Mouse (Mus musculus): Measurements from ENCODE around the gene Kcne1. TPM values are rescaled to one million over a fixed set of nuclear protein-coding genes. Genes with fewer than 3 reads are reported as not detected.
A peak's percentile ranks its signal among the peaks of the same experiment; 100 is the strongest.

The Kcne1 gene
- total and polyA plus RNA-seq, 3 experiments, result not detected

- no peak for TF ChIP-seq SIN3A (IDR thresholded peaks at IDR 0.05; ENCODE audit: low read length)
- no peak for TF ChIP-seq GABPA (IDR thresholded peaks at IDR 0.05; ENCODE audit: low read depth, low read length)
- no peak for TF ChIP-seq MYC (IDR thresholded peaks at IDR 0.05; ENCODE audit: low read depth, low read length)
These were observed 3.3 kb downstream of the Kcne1 start for GRCm38 (mm10) chr16:92355982-92356381.

GRCm38 (mm10) chr16:92355366-92355765 is 3.9 kb downstream of the Kcne1 start:
- no peak overlapping the region for H3K4me3 ChIP-seq (ENCODE audit: control insufficient read depth in 1 of 2, insufficient read depth in 1 of 2, low read depth in 2 of 2, low read length in 2 of 2)
- H3K79me2 ChIP-seq (ENCODE audit: control insufficient read depth, insufficient read depth, low read length, poor library complexity), result no peaks in the 10 kb centered on the region
- H3K27ac ChIP-seq (ENCODE audit: control insufficient read depth, low read depth, low read length), result no peak overlapping the region
- DNase-seq (ENCODE audit: low read depth, low spot score), result no peak
- peaks cover 0 to 6% of the 10 kb centered on the region in 2 experiments; a peak in 2 of 4 replicates for H3K36me3 ChIP-seq (ENCODE audit: control insufficient read depth in 1 of 2, insufficient read depth in 2 of 2, low read length in 2 of 2)
- no peaks in the 10 kb centered on the region for H3K9me3 ChIP-seq (replicated peaks; ENCODE audit: insufficient read depth, low read length)
- no peak overlapping the region for H3K9ac ChIP-seq (ENCODE audit: control insufficient read depth, low read depth, low read length, poor library complexity, severe bottlenecking)
- H3K27me3 ChIP-seq (ENCODE audit: control insufficient read depth in 1 of 2, insufficient read depth in 2 of 2, low read length in 2 of 2), result peaks cover 2 to 4% of the 10 kb centered on the region in 2 experiments
- H3K4me1 ChIP-seq (ENCODE audit: control insufficient read depth in 1 of 2, insufficient read depth in 2 of 2, low read length in 2 of 2), result peaks cover 0 to 12% of the 10 kb centered on the region in 2 experiments; a peak in 2 of 4 replicates
- TF ChIP-seq GATA1 (IDR thresholded peaks at IDR 0.05; ENCODE audit: low read depth, low read length), result peak; percentile 42; the same call in 1 of the 2 replicates
- no peak for TF ChIP-seq NELFE (IDR thresholded peaks at IDR 0.05; ENCODE audit: low read depth, low read length)
- TF ChIP-seq UBTF (IDR thresholded peaks at IDR 0.05; ENCODE audit: borderline replicate concordance, insufficient read depth, low read depth, low read length), result no peak

More at GRCm38 (mm10) chr16:92355982-92356381, 3.3 kb downstream of the Kcne1 start:
- peaks cover 0 to 12% of the 10 kb centered on the region in 2 experiments; a peak in 2 of 4 replicates for H3K4me1 ChIP-seq (ENCODE audit: control insufficient read depth in 1 of 2, insufficient read depth in 2 of 2, low read length in 2 of 2)
- no peak overlapping the region for H3K9ac ChIP-seq (ENCODE audit: control insufficient read depth, low read depth, low read length, poor library complexity, severe bottlenecking)
- H3K4me3 ChIP-seq (ENCODE audit: control insufficient read depth in 1 of 2, insufficient read depth in 1 of 2, low read depth in 2 of 2, low read length in 2 of 2), result no peak overlapping the region
- no peaks in the 10 kb centered on the region for H3K9me3 ChIP-seq (replicated peaks; ENCODE audit: insufficient read depth, low read length)
- peaks cover 0 to 6% of the 10 kb centered on the region in 2 experiments; a peak in 2 of 4 replicates for H3K36me3 ChIP-seq (ENCODE audit: control insufficient read depth in 1 of 2, insufficient read depth in 2 of 2, low read length in 2 of 2)
- no peaks in the 10 kb centered on the region for H3K79me2 ChIP-seq (ENCODE audit: control insufficient read depth, insufficient read depth, low read length, poor library complexity)
- peaks cover 4 to 5% of the 10 kb centered on the region in 2 experiments for H3K27me3 ChIP-seq (ENCODE audit: control insufficient read depth in 1 of 2, insufficient read depth in 2 of 2, low read length in 2 of 2)
- DNase-seq (ENCODE audit: low read depth, low spot score), result no peak
- no peak overlapping the region for H3K27ac ChIP-seq (ENCODE audit: control insufficient read depth, low read depth, low read length)

GRCm38 (mm10) chr16:92353897-92354296 is 5.4 kb downstream of the Kcne1 start:
- Histone ChIP-seq H3K36me3 (ENCODE audit: control insufficient read depth in 1 of 2, insufficient read depth in 2 of 2, low read length in 2 of 2) (peaks cover 0 to 6% of the 10 kb centered on the region in 2 experiments; a peak in 2 of 4 replicates), H3K79me2 (ENCODE audit: control insufficient read depth, insufficient read depth, low read length, poor library complexity) (no peaks in the 10 kb centered on the region), H3K9ac (ENCODE audit: control insufficient read depth, low read depth, low read length, poor library complexity, severe bottlenecking) (no peak overlapping the region), H3K4me1 (ENCODE audit: control insufficient read depth in 1 of 2, insufficient read depth in 2 of 2, low read length in 2 of 2) (peaks cover 0 to 12% of the 10 kb centered on the region in 2 experiments; a peak in 2 of 4 replicates), H3K9me3 (replicated peaks; ENCODE audit: insufficient read depth, low read length) (no peaks in the 10 kb centered on the region), H3K27ac (ENCODE audit: control insufficient read depth, low read depth, low read length) (no peak overlapping the region), H3K27me3 (ENCODE audit: control insufficient read depth in 1 of 2, insufficient read depth in 2 of 2, low read length in 2 of 2) (peaks cover 0 to 4% of the 10 kb centered on the region in 2 experiments; a peak in 2 of 4 replicates), H3K4me3 (ENCODE audit: control insufficient read depth in 1 of 2, insufficient read depth in 1 of 2, low read depth in 2 of 2, low read length in 2 of 2) (no peak overlapping the region)
- DNase-seq (ENCODE audit: low read depth, low spot score), result no peak
- no peak for TF ChIP-seq EP300 (IDR thresholded peaks at IDR 0.05; ENCODE audit: low read depth in 1 of 2, low read length in 2 of 2)
- TF ChIP-seq ELF1 (IDR thresholded peaks at IDR 0.05; ENCODE audit: low read depth, low read length), result no peak
- TF ChIP-seq CTCF (IDR thresholded peaks at IDR 0.05 in 2 of 3, conservative IDR thresholded peaks at IDR 0.05 in 1 of 3; ENCODE audit: control insufficient read depth in 1 of 3, insufficient read depth in 1 of 3, low read depth in 2 of 3, low read length in 3 of 3, poor library complexity in 1 of 3, severe bottlenecking in 1 of 3), result no peak
- no peak for TF ChIP-seq CHD2 (IDR thresholded peaks at IDR 0.05; ENCODE audit: low read length)
- no peak for TF ChIP-seq MYB (IDR thresholded peaks at IDR 0.05; ENCODE audit: low read depth, low read length)
- no peak for TF ChIP-seq KAT2A (conservative IDR thresholded peaks at IDR 0.05; ENCODE audit: low read depth, low read length)
- TF ChIP-seq MEF2A (IDR thresholded peaks at IDR 0.05; ENCODE audit: extremely low read depth, insufficient replicate concordance, low read depth, low read length, poor library complexity, severe bottlenecking), result no peak
- no peak for TF ChIP-seq GATA1 (IDR thresholded peaks at IDR 0.05; ENCODE audit: low read depth, low read length)
- TF ChIP-seq MYC (IDR thresholded peaks at IDR 0.05; ENCODE audit: low read depth, low read length), result no peak
- no peak for TF ChIP-seq E2F4 (IDR thresholded peaks at IDR 0.05; ENCODE audit: borderline replicate concordance, low read depth, low read length)
- no peak for TF ChIP-seq SIN3A (IDR thresholded peaks at IDR 0.05; ENCODE audit: low read length)
- TF ChIP-seq USF2 (IDR thresholded peaks at IDR 0.05; ENCODE audit: borderline replicate concordance in 1 of 2, insufficient read depth in 1 of 2, low read depth in 1 of 2, low read length in 2 of 2), result no peak
- no peak for TF ChIP-seq POLR2AphosphoS2 (IDR thresholded peaks at IDR 0.05; ENCODE audit: low read length)
- no peak for TF ChIP-seq RAD21 (IDR thresholded peaks at IDR 0.05; ENCODE audit: low read depth, low read length)
- TF ChIP-seq POLR2AphosphoS5 (IDR thresholded peaks at IDR 0.05; ENCODE audit: borderline replicate concordance, low read depth, low read length), result no peak
